Mouse (Mus musculus) hindbrain, embryonic 11.5 days (tissue): Measurements from ENCODE around the gene Fancc. TPM values are rescaled to one million over a fixed set of nuclear protein-coding genes. Genes with fewer than 3 reads are reported as not detected.

ENCODE experiments used
- ATAC-seq: fragments of 200-750 bp; cut with Nextera tagmentation; 2 replicates; pipeline ENCODE4 v1.8.0; 2017; ENCODE audit warnings: mild to moderate bottlenecking, moderate TSS enrichment, moderate library complexity; ENCODE audit not compliant: low FRiP score
- DNase-seq: peaks from one replicate; pipeline ENCODE4 v3.0.0-alpha.2; 2015; ENCODE audit warnings: low spot score
- H3K27ac ChIP-seq: fragments of 300-500 bp; sonication (generic); 2 replicates; pipeline ENCODE4 v1.5.1; 2014; ENCODE audit warnings: mild to moderate bottlenecking, low read depth, low read length
- H3K27me3 ChIP-seq: fragments of 300-500 bp; sonication (generic); 2 replicates; pipeline ENCODE4 v1.6.1; 2014; ENCODE audit warnings: mild to moderate bottlenecking, low read length, moderate library complexity, mixed read lengths; ENCODE audit not compliant: control insufficient read depth, insufficient read depth
- H3K36me3 ChIP-seq: fragments of 300-500 bp; sonication (generic); 2 replicates; pipeline ENCODE4 v1.6.1; 2014; ENCODE audit warnings: mild to moderate bottlenecking, low read length, moderate library complexity, mixed read lengths; ENCODE audit not compliant: control insufficient read depth, insufficient read depth
- H3K4me1 ChIP-seq: fragments of 300-500 bp; sonication (generic); replicated peaks from 2 replicates; pipeline ENCODE4 v1.6.1; 2014; ENCODE audit warnings: low read length, mixed read lengths; ENCODE audit not compliant: control insufficient read depth, insufficient read depth
- H3K4me2 ChIP-seq: fragments of 300-500 bp; sonication (generic); replicated peaks from 2 replicates; pipeline ENCODE4 v1.6.1; 2014; ENCODE audit warnings: mild to moderate bottlenecking, low read depth, low read length
- H3K4me3 ChIP-seq: fragments of 300-500 bp; sonication (generic); 2 replicates; pipeline ENCODE4 v1.5.1; 2014; ENCODE audit warnings: low read depth, low read length
- H3K9ac ChIP-seq: fragments of 300-500 bp; sonication (generic); 2 replicates; pipeline ENCODE4 v1.6.1; 2014; ENCODE audit warnings: low read depth, low read length
- H3K9me3 ChIP-seq: fragments of 300-500 bp; sonication (generic); 2 replicates; pipeline ENCODE4 v1.6.1; 2016; ENCODE audit warnings: low read length; ENCODE audit not compliant: control insufficient read depth
- WGBS: fragments of 180-500 bp; shearing (Covaris S2); extraction: QIAGEN DNeasy Blood & Tissue Kit; methylation state at CpG from one replicate; pipeline ENCODE4 v1.1.7; 2014; 5-methylcytosine and 5-hydroxymethylcytosine counted together
- polyA plus RNA-seq: library from polyadenylated mRNA; unstranded; fragments of >200 nt; fragmentation: Nextera tagmentation; extraction: Ambion mirVana; gene quantifications from 2 replicates; pipeline ENCODE4 v1.2.1, GENCODE M21; 2014

The Fancc gene
- polyA plus RNA-seq, 1 experiment from 2014 or later: 26.1 TPM

- Histone ChIP-seq H3K4me1 (peaks cover 10% of the 10 kb centered on the region), H3K27me3 (peaks cover 2% of the 10 kb centered on the region; the same call in 1 of the 2 replicates), H3K9me3 (no peaks in the 10 kb centered on the region), H3K9ac (no peak overlapping the region), H3K36me3 (peaks cover 6% of the 10 kb centered on the region; the same call in 1 of the 2 replicates), H3K4me2 (no peak overlapping the region), H3K4me3 (no peak overlapping the region), H3K27ac (no peak overlapping the region)
- ATAC-seq: no peak
- DNase-seq: no peak
- WGBS: 97% methylated on average over 2 of the region's 2 CpGs
Observed at GRCm38 (mm10) chr13:63297003-63297402, 200.1 kb downstream of the Fancc start.

- no peak for ATAC-seq
- DNase-seq: no peak
- Histone ChIP-seq H3K9me3 (no peaks in the 10 kb centered on the region), H3K9ac (no peak overlapping the region), H3K27ac (no peak overlapping the region), H3K27me3 (peaks cover 2% of the 10 kb centered on the region), H3K36me3 (peaks cover 6% of the 10 kb centered on the region; the same call in 1 of the 2 replicates), H3K4me3 (no peak overlapping the region), H3K4me2 (no peak overlapping the region), H3K4me1 (peaks cover 10% of the 10 kb centered on the region)
- WGBS: 92% methylated on average over 11 of the region's 11 CpGs
Observed at GRCm38 (mm10) chr13:63296300-63296699, 200.8 kb downstream of the Fancc start.

DNA sequence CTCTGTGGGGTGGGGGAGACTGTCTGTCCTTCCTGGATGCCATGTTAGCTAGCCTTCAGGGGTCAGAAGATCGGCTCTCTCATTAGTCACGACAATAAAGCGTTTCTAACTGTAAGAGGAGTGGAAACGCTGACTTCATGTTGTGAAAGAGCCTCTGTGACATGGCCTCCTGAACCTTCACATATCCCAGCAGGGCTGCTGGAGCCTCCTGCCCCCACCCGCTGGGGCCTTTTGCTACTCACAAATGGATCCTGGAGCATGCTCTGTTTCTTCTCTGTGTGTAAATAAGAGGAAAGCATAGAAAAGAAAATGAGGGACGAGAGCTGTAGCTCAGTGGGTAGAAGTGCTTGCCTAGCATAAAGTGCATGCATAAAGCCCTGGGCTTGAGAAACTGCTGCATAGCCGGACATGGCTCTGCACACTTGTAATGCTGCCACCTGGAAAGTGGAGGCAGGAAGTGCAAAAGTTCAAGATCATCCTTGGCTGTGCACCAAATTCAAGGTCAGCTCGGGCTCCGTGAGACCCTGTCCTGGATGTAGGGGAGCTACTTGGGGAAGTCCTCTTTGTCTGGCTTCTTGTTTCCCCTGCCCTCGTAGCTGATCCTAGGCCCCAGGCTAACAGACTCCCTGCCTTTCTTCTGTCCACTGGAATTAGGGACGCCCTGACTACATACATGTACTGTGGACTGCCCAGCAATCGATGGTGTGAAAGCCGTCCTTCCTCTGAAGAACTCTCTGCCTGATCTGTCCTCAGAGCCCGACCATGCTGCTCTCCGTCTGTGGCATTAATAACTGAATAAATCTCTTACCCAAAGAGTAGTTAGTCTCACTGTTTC is 202.5 kb downstream of the Fancc start:
- Histone ChIP-seq H3K4me2 (no peak overlapping the region), H3K27ac (no peak overlapping the region), H3K27me3 (peaks cover 2% of the 10 kb centered on the region), H3K4me1 (peaks cover 10% of the 10 kb centered on the region), H3K9me3 (no peaks in the 10 kb centered on the region), H3K9ac (no peak overlapping the region), H3K36me3 (peaks cover 6% of the 10 kb centered on the region; the same call in 1 of the 2 replicates), H3K4me3 (no peak overlapping the region)
- DNase-seq (peak; percentile 49), ATAC-seq (peak; percentile 64)
- WGBS: 22% methylated on average over 15 of the region's 15 CpGs

GRCm38 (mm10) chr13:63293647-63294046 is 203.4 kb downstream of the Fancc start:
- peaks cover 10% of the 10 kb centered on the region for H3K4me1 ChIP-seq
- H3K9ac ChIP-seq: no peak overlapping the region
- 30% methylated on average over 3 of the region's 3 CpGs for WGBS
- ATAC-seq: no peak
- DNase-seq: no peak
- H3K36me3 ChIP-seq: 0 out of 2 replicates have a peak, but pooled peaks cover 3% of the 10 kb centered on the region
- peaks cover 2% of the 10 kb centered on the region for H3K27me3 ChIP-seq
- H3K27ac ChIP-seq: no peak overlapping the region
- no peak overlapping the region for H3K4me3 ChIP-seq
- no peak overlapping the region for H3K4me2 ChIP-seq
- no peaks in the 10 kb centered on the region for H3K9me3 ChIP-seq

DNA sequence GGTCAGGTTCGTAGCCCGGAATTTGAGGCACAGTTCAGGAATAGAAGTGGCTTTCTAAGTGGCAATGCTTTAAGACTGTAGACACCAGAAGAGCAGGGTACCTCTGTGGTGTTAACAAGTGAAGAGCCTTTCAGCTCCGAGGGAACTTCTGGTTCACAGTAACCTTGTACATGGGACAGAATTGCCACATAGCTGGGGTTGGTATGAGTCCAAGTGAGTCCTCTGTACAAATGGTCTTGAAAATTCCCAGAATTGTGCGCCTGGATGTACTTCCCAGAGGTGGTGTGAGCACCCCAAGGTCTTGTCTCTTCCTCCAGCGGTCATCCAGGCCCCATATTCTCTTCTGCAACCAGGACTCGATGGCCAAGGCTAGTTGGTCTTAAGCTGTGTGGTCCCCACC is 206.1 kb downstream of the Fancc start:
- Histone ChIP-seq H3K4me3 (no peak overlapping the region), H3K4me2 (no peak overlapping the region), H3K27me3 (peaks cover 2% of the 10 kb centered on the region; the same call in 1 of the 2 replicates), H3K36me3 (no peaks in the 10 kb centered on the region), H3K9ac (no peak overlapping the region), H3K27ac (no peak overlapping the region), H3K4me1 (peaks cover 10% of the 10 kb centered on the region), H3K9me3 (no peaks in the 10 kb centered on the region)
- WGBS: 93% methylated on average over 6 of the region's 6 CpGs
- ATAC-seq (no peak), DNase-seq (no peak)

- no peak overlapping the region for H3K9ac ChIP-seq
- DNase-seq (no peak), ATAC-seq (no peak)
- H3K27me3 ChIP-seq: peaks cover 2% of the 10 kb centered on the region; the same call in 1 of the 2 replicates
- no peak overlapping the region for H3K4me3 ChIP-seq
- H3K36me3 ChIP-seq: no peaks in the 10 kb centered on the region
- no peak overlapping the region for H3K27ac ChIP-seq
- H3K9me3 ChIP-seq: no peaks in the 10 kb centered on the region
- H3K4me2 ChIP-seq: no peak overlapping the region
- H3K4me1 ChIP-seq: peaks cover 10% of the 10 kb centered on the region
- WGBS: 90% methylated on average over 4 of the region's 4 CpGs
Observed at GRCm38 (mm10) chr13:63290126-63290525, 207.0 kb downstream of the Fancc start.

DNA sequence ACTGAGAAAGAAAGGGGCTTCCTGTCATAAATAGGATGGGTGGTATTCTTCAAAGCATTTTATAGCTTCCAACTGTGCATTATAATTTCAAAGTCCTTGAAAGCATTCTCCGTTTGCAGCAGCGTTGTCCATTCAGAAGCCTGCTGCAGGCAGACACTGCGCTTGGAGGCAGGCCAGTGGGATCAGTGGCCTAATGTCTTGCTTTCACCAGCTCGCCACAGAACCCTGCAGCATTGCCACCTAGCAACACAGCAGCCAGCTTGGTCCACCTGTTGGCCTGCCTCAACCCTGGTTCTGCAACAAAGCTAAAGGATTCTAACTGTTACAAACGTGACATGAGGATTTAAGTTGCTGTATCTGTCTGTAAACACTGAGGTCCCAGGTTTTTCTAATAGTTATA is 207.4 kb downstream of the Fancc start:
- no peak overlapping the region for H3K27ac ChIP-seq
- H3K4me3 ChIP-seq: no peak overlapping the region
- peaks cover 2% of the 10 kb centered on the region; the same call in 1 of the 2 replicates for H3K27me3 ChIP-seq
- no peaks in the 10 kb centered on the region for H3K9me3 ChIP-seq
- ATAC-seq: no peak
- H3K4me1 ChIP-seq: peaks cover 8% of the 10 kb centered on the region
- no peaks in the 10 kb centered on the region for H3K36me3 ChIP-seq
- no peak for DNase-seq
- H3K4me2 ChIP-seq: no peak overlapping the region
- H3K9ac ChIP-seq: no peak overlapping the region
- WGBS: 81% methylated on average over 5 of the region's 5 CpGs

- WGBS: 71% methylated on average over 4 of the region's 4 CpGs
- no peak overlapping the region for H3K4me3 ChIP-seq
- no peak overlapping the region for H3K4me2 ChIP-seq
- H3K4me1 ChIP-seq: peaks cover 3% of the 10 kb centered on the region
- no peak overlapping the region for H3K9ac ChIP-seq
- H3K27ac ChIP-seq: no peak overlapping the region
- no peaks in the 10 kb centered on the region for H3K36me3 ChIP-seq
- no peak for ATAC-seq
- DNase-seq: no peak
- peaks cover 2% of the 10 kb centered on the region; the same call in 1 of the 2 replicates for H3K27me3 ChIP-seq
- no peaks in the 10 kb centered on the region for H3K9me3 ChIP-seq
Observed at GRCm38 (mm10) chr13:63289152-63289551, 207.9 kb downstream of the Fancc start.
